Mouse (Mus musculus) heart, embryonic 15.5 days (tissue): ENCODE data around the gene Prcd. TPM values are rescaled to one million over a fixed set of nuclear protein-coding genes. Genes with fewer than 3 reads are reported as not detected.
A peak's percentile ranks its signal among the peaks of the same experiment; 100 is the strongest.
"Not testable (repeated sequence)": the region's sequence is repeated elsewhere in the genome, so short reads cannot be mapped to it uniquely, and the experiment has no call there.

Experiments used
- ATAC-seq: fragments of 200-750 bp; cut with Nextera tagmentation; replicated peaks from 2 replicates; pipeline ENCODE4 v1.8.0; 2017; ENCODE audit warnings: low read depth, moderate TSS enrichment; ENCODE audit not compliant: insufficient number of reproducible peaks, insufficient read depth, low FRiP score
- H3K27ac ChIP-seq: fragments of 300-500 bp; sonication (generic); 2 replicates; pipeline ENCODE4 v1.5.1; 2015; ENCODE audit warnings: mild to moderate bottlenecking, inconsistent platforms
- H3K27me3 ChIP-seq: fragments of 300-500 bp; sonication (generic); 2 replicates; pipeline ENCODE4 v1.6.1; 2015; ENCODE audit warnings: inconsistent platforms
- H3K36me3 ChIP-seq: fragments of 300-500 bp; sonication (generic); 2 replicates; pipeline ENCODE4 v1.6.1; 2015; ENCODE audit warnings: mild to moderate bottlenecking, inconsistent platforms
- H3K4me1 ChIP-seq: fragments of 300-500 bp; sonication (generic); replicated peaks from 2 replicates; pipeline ENCODE4 v1.6.1; 2015; ENCODE audit warnings: inconsistent platforms
- H3K4me2 ChIP-seq: fragments of 300-500 bp; sonication (generic); 2 replicates; pipeline ENCODE4 v1.6.1; 2015; ENCODE audit warnings: inconsistent platforms, mild to moderate bottlenecking, moderate library complexity
- H3K4me3 ChIP-seq: fragments of 300-500 bp; sonication (generic); 2 replicates; pipeline ENCODE4 v1.5.1; 2015; ENCODE audit warnings: mild to moderate bottlenecking, inconsistent platforms
- H3K9ac ChIP-seq: fragments of 300-500 bp; sonication (generic); 2 replicates; pipeline ENCODE4 v1.6.1; 2015; ENCODE audit warnings: mild to moderate bottlenecking, inconsistent platforms
- H3K9me3 ChIP-seq: fragments of 300-500 bp; sonication (generic); replicated peaks from 2 replicates; pipeline ENCODE4 v1.6.1; 2016; ENCODE audit warnings: inconsistent platforms
- WGBS: fragments of 180-500 bp; shearing (Covaris S2); methylation state at CpG from one replicate; pipeline ENCODE4 v1.1.7; 2015; ENCODE audit warnings: mixed read lengths; 5-methylcytosine and 5-hydroxymethylcytosine counted together
- polyA plus RNA-seq: library from polyadenylated mRNA; unstranded; fragments of >200 nt; fragmentation: Nextera tagmentation; extraction: Ambion mirVana; gene quantifications from 2 replicates; pipeline ENCODE4 v1.2.1, GENCODE M21; 2015

The Prcd gene
- polyA plus RNA-seq, 1 experiment from 2014 or later: 1.4 TPM

- Histone ChIP-seq H3K27ac (peak overlapping the region; percentile 79), H3K9me3 (no peaks in the 10 kb centered on the region), H3K36me3 (peaks cover 40% of the 10 kb centered on the region), H3K4me3 (peak overlapping the region; percentile 91), H3K4me1 (peaks cover 53% of the 10 kb centered on the region), H3K27me3 (no peaks in the 10 kb centered on the region), H3K4me2 (peak overlapping the region; percentile 79), H3K9ac (peak overlapping the region; percentile 88)
- ATAC-seq: no peak
- WGBS: 0% methylated on average over 24 of the region's 24 CpGs
These were observed 18.6 kb downstream of the Prcd start for GRCm38 (mm10) chr11:116671845-116672434.

GRCm38 (mm10) chr11:116672595-116672994 is 19.3 kb downstream of the Prcd start:
- H3K4me2 ChIP-seq: peak overlapping the region; percentile 79
- no peaks in the 10 kb centered on the region for H3K9me3 ChIP-seq
- peak overlapping the region; percentile 91 for H3K4me3 ChIP-seq
- WGBS: 16% methylated on average over 7 of the region's 7 CpGs
- peaks cover 53% of the 10 kb centered on the region for H3K4me1 ChIP-seq
- no peak overlapping the region for H3K27ac ChIP-seq
- ATAC-seq: no peak
- peaks cover 47% of the 10 kb centered on the region for H3K36me3 ChIP-seq
- peak overlapping the region; percentile 88 for H3K9ac ChIP-seq
- no peaks in the 10 kb centered on the region for H3K27me3 ChIP-seq

- ATAC-seq: no peak
- Histone ChIP-seq H3K27ac (no peak overlapping the region), H3K4me3 (0 out of 2 replicates have a peak overlapping the region, but pooled peaks have one; percentile 91), H3K4me1 (peaks cover 47% of the 10 kb centered on the region), H3K9me3 (no peaks in the 10 kb centered on the region), H3K27me3 (no peaks in the 10 kb centered on the region), H3K36me3 (peaks cover 48% of the 10 kb centered on the region), H3K9ac (no peak overlapping the region), H3K4me2 (peak overlapping the region; percentile 79)
- 85% methylated on average over 2 of the region's 2 CpGs for WGBS
These were observed 20.1 kb downstream of the Prcd start for GRCm38 (mm10) chr11:116673410-116673809.

- 57% methylated on average over 7 of the region's 7 CpGs for WGBS
- ATAC-seq: no peak
- Histone ChIP-seq H3K4me3 (no peak overlapping the region), H3K27me3 (no peaks in the 10 kb centered on the region), H3K9ac (no peak overlapping the region), H3K36me3 (peaks cover 48% of the 10 kb centered on the region), H3K27ac (peak overlapping the region; percentile 60), H3K4me2 (no peak overlapping the region), H3K9me3 (no peaks in the 10 kb centered on the region), H3K4me1 (peaks cover 43% of the 10 kb centered on the region)
These were observed 21.5 kb downstream of the Prcd start for GRCm38 (mm10) chr11:116674616-116675379.

GRCm38 (mm10) chr11:116675429-116675828 is 22.1 kb downstream of the Prcd start:
- not testable (repeated sequence) for ATAC-seq, H3K4me3 ChIP-seq, H3K9ac ChIP-seq, H3K4me2 ChIP-seq, H3K9me3 ChIP-seq, H3K27me3 ChIP-seq
- H3K27ac ChIP-seq: peak overlapping the region; percentile 60
- WGBS: 39% methylated on average over 6 of the region's 6 CpGs
- peaks cover 48% of the 10 kb centered on the region for H3K36me3 ChIP-seq
- peaks cover 43% of the 10 kb centered on the region for H3K4me1 ChIP-seq

- ATAC-seq: no peak
- no peaks in the 10 kb centered on the region for H3K9me3 ChIP-seq
- H3K36me3 ChIP-seq: peaks cover 52% of the 10 kb centered on the region
- H3K4me1 ChIP-seq: peaks cover 35% of the 10 kb centered on the region
- no peak overlapping the region for H3K27ac ChIP-seq
- no peak overlapping the region for H3K9ac ChIP-seq
- no peak overlapping the region for H3K4me3 ChIP-seq
- H3K4me2 ChIP-seq: no peak overlapping the region
- 84% methylated on average over 14 of the region's 14 CpGs for WGBS
- H3K27me3 ChIP-seq: no peaks in the 10 kb centered on the region
These were observed 23.0 kb downstream of the Prcd start for GRCm38 (mm10) chr11:116676175-116676976.

- Histone ChIP-seq H3K9ac (no peak overlapping the region), H3K4me2 (no peak overlapping the region), H3K27me3 (no peaks in the 10 kb centered on the region), H3K9me3 (no peaks in the 10 kb centered on the region), H3K4me1 (peaks cover 26% of the 10 kb centered on the region), H3K27ac (no peak overlapping the region), H3K4me3 (no peak overlapping the region), H3K36me3 (peaks cover 52% of the 10 kb centered on the region)
- ATAC-seq: no peak
- 78% methylated on average over 8 of the region's 8 CpGs for WGBS
These were observed 24.5 kb downstream of the Prcd start for GRCm38 (mm10) chr11:116677711-116678441.

- H3K9me3 ChIP-seq: no peaks in the 10 kb centered on the region
- H3K4me1 ChIP-seq: peaks cover 14% of the 10 kb centered on the region
- H3K4me2 ChIP-seq: no peak overlapping the region
- no peak for ATAC-seq
- 80% methylated on average over 6 of the region's 6 CpGs for WGBS
- no peak overlapping the region for H3K4me3 ChIP-seq
- peaks cover 40% of the 10 kb centered on the region for H3K36me3 ChIP-seq
- H3K27me3 ChIP-seq: no peaks in the 10 kb centered on the region
- H3K27ac ChIP-seq: no peak overlapping the region
- no peak overlapping the region for H3K9ac ChIP-seq
These were observed 25.8 kb downstream of the Prcd start for GRCm38 (mm10) chr11:116679148-116679547.

GRCm38 (mm10) chr11:116680321-116681091 is 27.2 kb downstream of the Prcd start:
- Histone ChIP-seq H3K36me3 (peaks cover 26% of the 10 kb centered on the region), H3K27ac (no peak overlapping the region), H3K4me1 (no peaks in the 10 kb centered on the region; the same call in 1 of the 2 replicates), H3K27me3 (no peaks in the 10 kb centered on the region), H3K4me2 (no peak overlapping the region), H3K9ac (no peak overlapping the region), H3K9me3 (no peaks in the 10 kb centered on the region), H3K4me3 (no peak overlapping the region)
- no peak for ATAC-seq
- 71% methylated on average over 24 of the region's 24 CpGs for WGBS

GRCm38 (mm10) chr11:116681147-116681546 is 27.8 kb downstream of the Prcd start:
- Histone ChIP-seq H3K27ac (no peak overlapping the region), H3K4me3 (no peak overlapping the region), H3K36me3 (peaks cover 20% of the 10 kb centered on the region), H3K9me3 (no peaks in the 10 kb centered on the region), H3K27me3 (no peaks in the 10 kb centered on the region), H3K4me1 (no peaks in the 10 kb centered on the region), H3K9ac (no peak overlapping the region), H3K4me2 (no peak overlapping the region)
- WGBS: 76% methylated on average over 4 of the region's 4 CpGs
- no peak for ATAC-seq
